Mouse (Mus musculus) embryonic facial prominence, embryonic 14.5 days (tissue): ENCODE data around the gene Fcrls. TPM values are rescaled to one million over a fixed set of nuclear protein-coding genes. Genes with fewer than 3 reads are reported as not detected.
A peak's percentile ranks its signal among the peaks of the same experiment; 100 is the strongest.

ENCODE experiments used
- ATAC-seq: fragments of 200-750 bp; cut with Nextera tagmentation; 2 replicates; pipeline ENCODE4 v1.8.0; 2017; ENCODE audit warnings: low read depth, moderate number of reproducible peaks, moderate TSS enrichment
- DNase-seq: peaks from one replicate; pipeline ENCODE4 v3.0.0-alpha.2; 2015; ENCODE audit warnings: low spot score
- H3K27ac ChIP-seq: fragments of 300-500 bp; sonication (generic); replicated peaks from 2 replicates; pipeline ENCODE4 v1.5.1; 2014; ENCODE audit warnings: low read depth, mild to moderate bottlenecking, low read length, moderate library complexity
- H3K27me3 ChIP-seq: fragments of 300-500 bp; sonication (generic); replicated peaks from 2 replicates; pipeline ENCODE4 v1.6.1; 2014; ENCODE audit warnings: low read length; ENCODE audit not compliant: control insufficient read depth, insufficient read depth
- H3K36me3 ChIP-seq: fragments of 300-500 bp; sonication (generic); 2 replicates; pipeline ENCODE4 v1.6.1; 2014; ENCODE audit warnings: low read length, mixed read lengths; ENCODE audit not compliant: control insufficient read depth, insufficient read depth
- H3K4me1 ChIP-seq: fragments of 300-500 bp; sonication (generic); 2 replicates; pipeline ENCODE4 v1.6.1; 2014; ENCODE audit warnings: antibody characterized with exemption, low read length; ENCODE audit not compliant: control insufficient read depth, insufficient read depth
- H3K4me2 ChIP-seq: fragments of 300-500 bp; sonication (generic); 2 replicates; pipeline ENCODE4 v1.6.1; 2014; ENCODE audit warnings: low read depth, mild to moderate bottlenecking, low read length, moderate library complexity, mixed read lengths
- H3K4me3 ChIP-seq: fragments of 300-500 bp; sonication (generic); 2 replicates; pipeline ENCODE4 v1.5.1; 2014; ENCODE audit warnings: low read depth, mild to moderate bottlenecking, low read length
- H3K9ac ChIP-seq: fragments of 300-500 bp; sonication (generic); 2 replicates; pipeline ENCODE4 v1.6.1; 2014; ENCODE audit warnings: low read depth, mild to moderate bottlenecking, low read length, moderate library complexity, mixed read lengths
- H3K9me3 ChIP-seq: fragments of 300-500 bp; sonication (generic); 2 replicates; pipeline ENCODE4 v1.6.1; 2016; ENCODE audit warnings: low read length; ENCODE audit not compliant: control insufficient read depth
- whole genome bisulfite sequencing: fragments of 180-500 bp; shearing (Covaris S2); extraction: QIAGEN DNeasy Blood & Tissue Kit; methylation state at CpG from one replicate; pipeline ENCODE4 v1.1.7; 2014; 5-methylcytosine and 5-hydroxymethylcytosine counted together
- polyA plus RNA-seq: library from polyadenylated mRNA; unstranded; fragments of >200 nt; fragmentation: Nextera tagmentation; extraction: Ambion mirVana; gene quantifications from 2 replicates; pipeline ENCODE4 v1.2.1, GENCODE M21; 2014

The Fcrls gene
- 20.2 and 23.1 TPM in 2 replicates for polyA plus RNA-seq

GRCm38 (mm10) chr3:87263436-87263835 lies at the start of gene Fcrls:
Gene Fcrls, minus strand, starts transcription at chr3:87263738.
- WGBS, result 86% methylated on average over 7 of the region's 7 CpGs
- Histone ChIP-seq H3K27ac (no peak within 1 kb of the TSS), H3K27me3 (no peaks in the 10 kb centered on the region), H3K9me3 (no peaks in the 10 kb centered on the region), H3K4me2 (no peak within 1 kb of the TSS), H3K4me1 (no peaks in the 10 kb centered on the region), H3K4me3 (no peak within 1 kb of the TSS), H3K9ac (no peak within 1 kb of the TSS), H3K36me3 (no peaks in the 10 kb centered on the region)
- DNase-seq (no peak), ATAC-seq (no peak)

- DNase-seq, result no peak
- Histone ChIP-seq H3K9ac (no peak overlapping the region), H3K4me1 (no peaks in the 10 kb centered on the region), H3K27ac (no peak overlapping the region), H3K4me2 (no peak overlapping the region), H3K36me3 (no peaks in the 10 kb centered on the region), H3K9me3 (no peaks in the 10 kb centered on the region), H3K4me3 (no peak overlapping the region), H3K27me3 (no peaks in the 10 kb centered on the region)
- ATAC-seq, result no peak
- 75% methylated on average over 2 of the region's 2 CpGs for WGBS
Measured at GRCm38 (mm10) chr3:87309922-87310321, 46.4 kb upstream of the Fcrls start.

- WGBS, result 85% methylated on average over 5 of the region's 5 CpGs
- no peaks in the 10 kb centered on the region for H3K36me3 ChIP-seq
- no peak overlapping the region for H3K27ac ChIP-seq
- no peaks in the 10 kb centered on the region for H3K4me1 ChIP-seq
- no peak overlapping the region for H3K4me2 ChIP-seq
- no peaks in the 10 kb centered on the region for H3K9me3 ChIP-seq
- no peak for DNase-seq
- no peaks in the 10 kb centered on the region for H3K27me3 ChIP-seq
- no peak overlapping the region for H3K9ac ChIP-seq
- no peak for ATAC-seq
- H3K4me3 ChIP-seq, result no peak overlapping the region
Measured at GRCm38 (mm10) chr3:87299901-87300300, 36.4 kb upstream of the Fcrls start.

- DNase-seq, result no peak
- Histone ChIP-seq H3K36me3 (no peaks in the 10 kb centered on the region), H3K27ac (no peak overlapping the region), H3K27me3 (no peaks in the 10 kb centered on the region), H3K9ac (no peak overlapping the region), H3K4me3 (no peak overlapping the region), H3K4me1 (no peaks in the 10 kb centered on the region), H3K9me3 (no peaks in the 10 kb centered on the region), H3K4me2 (no peak overlapping the region)
- no peak for ATAC-seq
- 62% methylated on average over 2 of the region's 2 CpGs for WGBS
Measured at GRCm38 (mm10) chr3:87274372-87274771, 10.8 kb upstream of the Fcrls start.

- DNase-seq, result no peak
- Histone ChIP-seq H3K27me3 (no peaks in the 10 kb centered on the region), H3K4me1 (no peaks in the 10 kb centered on the region), H3K9ac (no peak overlapping the region), H3K4me3 (no peak overlapping the region), H3K36me3 (no peaks in the 10 kb centered on the region), H3K27ac (no peak overlapping the region), H3K4me2 (no peak overlapping the region), H3K9me3 (no peaks in the 10 kb centered on the region)
- WGBS, result 74% methylated on average over 5 of the region's 5 CpGs
- ATAC-seq, result no peak
Measured at GRCm38 (mm10) chr3:87266581-87266980, 3.0 kb upstream of the Fcrls start.

GRCm38 (mm10) chr3:87255239-87255638 lies 8.3 kb downstream of the Fcrls start:
- Histone ChIP-seq H3K9ac (no peak overlapping the region), H3K9me3 (no peaks in the 10 kb centered on the region), H3K4me2 (no peak overlapping the region), H3K4me3 (no peak overlapping the region), H3K36me3 (no peaks in the 10 kb centered on the region), H3K4me1 (no peaks in the 10 kb centered on the region), H3K27ac (no peak overlapping the region), H3K27me3 (no peaks in the 10 kb centered on the region)
- WGBS, result 83% methylated on average over 10 of the region's 10 CpGs
- ATAC-seq (no peak), DNase-seq (no peak)

GRCm38 (mm10) chr3:87249571-87249970 lies 14.0 kb downstream of the Fcrls start:
- ATAC-seq (no peak), DNase-seq (no peak)
- H3K4me2 ChIP-seq, result no peak overlapping the region
- H3K27ac ChIP-seq, result no peak overlapping the region
- no peak overlapping the region for H3K9ac ChIP-seq
- no peak overlapping the region for H3K4me3 ChIP-seq
- H3K4me1 ChIP-seq, result no peaks in the 10 kb centered on the region
- no peaks in the 10 kb centered on the region for H3K27me3 ChIP-seq
- H3K36me3 ChIP-seq, result no peaks in the 10 kb centered on the region
- 75% methylated on average over 6 of the region's 6 CpGs for WGBS
- no peaks in the 10 kb centered on the region for H3K9me3 ChIP-seq

- Histone ChIP-seq H3K4me1 (no peaks in the 10 kb centered on the region), H3K4me2 (no peak overlapping the region), H3K27me3 (no peaks in the 10 kb centered on the region), H3K27ac (no peak overlapping the region), H3K9me3 (no peaks in the 10 kb centered on the region), H3K4me3 (no peak overlapping the region), H3K9ac (no peak overlapping the region), H3K36me3 (no peaks in the 10 kb centered on the region)
- WGBS, result 70% methylated on average over 3 of the region's 3 CpGs
- no peak for DNase-seq
- ATAC-seq, result no peak
Measured at GRCm38 (mm10) chr3:87247292-87247691, 16.2 kb downstream of the Fcrls start.

GRCm38 (mm10) chr3:87243654-87244053 lies 19.9 kb downstream of the Fcrls start:
- DNase-seq (peak; percentile 56), ATAC-seq (no peak)
- H3K9ac ChIP-seq, result no peak overlapping the region
- no peak overlapping the region for H3K4me2 ChIP-seq
- WGBS, result 5% methylated on average over 2 of the region's 2 CpGs
- no peaks in the 10 kb centered on the region for H3K36me3 ChIP-seq
- H3K4me3 ChIP-seq, result no peak overlapping the region
- H3K27me3 ChIP-seq, result no peaks in the 10 kb centered on the region
- no peaks in the 10 kb centered on the region for H3K4me1 ChIP-seq
- no peaks in the 10 kb centered on the region for H3K9me3 ChIP-seq
- no peak overlapping the region for H3K27ac ChIP-seq
